25 mouse cellular contexts compared by ENCODE assay signal in genomic region chr4:148580765-148581164, GRCm38 (mm10). TPM values are rescaled to one million over a fixed set of nuclear protein-coding genes. Genes with fewer than 3 reads are reported as not detected.
DNase-seq lines count a peak whose midpoint lies in the region; ATAC-seq and TF ChIP-seq lines count a peak whose summit lies in the region.
"Had no signal": no experiment of that assay in that cellular context is flagged by ENCODE, and none has a peak within 500 bp of the region (broad histone marks: within the 10 kb centered on the region; RNA-seq: fewer than 3 reads in every experiment).

No protein-coding gene starts in this region.

- no peaks in the 10 kb centered on the region for H3K27me3 ChIP-seq in heart, embryonic 15.5 days
- no peaks in the 10 kb centered on the region for H3K27me3 ChIP-seq in limb, embryonic 14.5 days (ENCODE audit: control insufficient read depth, insufficient read depth, low read length)
- no peaks in the 10 kb centered on the region for H3K27me3 ChIP-seq in limb, embryonic 10.5 days (ENCODE audit: low read depth, poor library complexity, severe bottlenecking)
- H3K27me3 ChIP-seq: heart, embryonic 12.5 days; hindbrain, embryonic 15.5 days; liver, embryonic 13.5 days; megakaryocyte, embryonic 14.5 days; midbrain, embryonic 13.5 days; neural tube, embryonic 12.5 days had no signal

- no peak overlapping the region for H3K4me2 ChIP-seq in heart, embryonic 15.5 days
- no peak overlapping the region for H3K4me2 ChIP-seq in limb, embryonic 14.5 days (replicated peaks; ENCODE audit: low read depth, low read length, severe bottlenecking)
- H3K4me2 ChIP-seq: heart, embryonic 12.5 days; hindbrain, embryonic 15.5 days; liver, embryonic 13.5 days; lung, embryonic 14.5 days; midbrain, embryonic 13.5 days; neural tube, embryonic 12.5 days had no signal

- 78% methylated on average over 9 of the region's 9 CpGs for WGBS in heart, embryonic 15.5 days
- 86% methylated on average over 9 of the region's 9 CpGs for WGBS in limb, embryonic 14.5 days
- 92% methylated on average over 9 of the region's 9 CpGs for WGBS in limb, embryonic 10.5 days

- H3K4me1 ChIP-seq in heart, embryonic 15.5 days (replicated peaks) = peaks cover 4% of the 10 kb centered on the region
- H3K4me1 ChIP-seq in limb, embryonic 14.5 days (ENCODE audit: control insufficient read depth, insufficient read depth, low read length) = no peaks in the 10 kb centered on the region
- H3K4me1 ChIP-seq in limb, embryonic 10.5 days = no peaks in the 10 kb centered on the region
- H3K4me1 ChIP-seq: forebrain, embryonic 10.5 days; hindbrain, embryonic 15.5 days; midbrain, embryonic 13.5 days; neural tube, embryonic 12.5 days had no signal

- H3K36me3 ChIP-seq in heart, embryonic 15.5 days = peaks cover 63% of the 10 kb centered on the region
- H3K36me3 ChIP-seq in limb, embryonic 14.5 days (ENCODE audit: control insufficient read depth, insufficient read depth, low read length) = peaks cover 76% of the 10 kb centered on the region
- H3K36me3 ChIP-seq in limb, embryonic 10.5 days = peaks cover 78% of the 10 kb centered on the region

- H3K4me3 ChIP-seq in heart, embryonic 15.5 days = no peak overlapping the region
- H3K4me3 ChIP-seq in limb, embryonic 14.5 days (replicated peaks; ENCODE audit: low read length) = no peak overlapping the region
- no peak overlapping the region for H3K4me3 ChIP-seq in limb, embryonic 10.5 days
- H3K4me3 ChIP-seq: forebrain, embryonic 10.5 days; heart, embryonic 12.5 days; hindbrain, embryonic 15.5 days; liver, embryonic 13.5 days; megakaryocyte, embryonic 14.5 days; midbrain, embryonic 13.5 days; neural tube, embryonic 12.5 days had no signal

- no peak overlapping the region for H3K9ac ChIP-seq in heart, embryonic 15.5 days
- H3K9ac ChIP-seq in limb, embryonic 14.5 days (ENCODE audit: low read depth, low read length, severe bottlenecking) = no peak overlapping the region
- H3K9ac ChIP-seq: heart, embryonic 12.5 days; hindbrain, embryonic 15.5 days; liver, embryonic 13.5 days; lung, embryonic 14.5 days; midbrain, embryonic 13.5 days; neural tube, embryonic 12.5 days had no signal

- intact Hi-C loops in heart, postnatal 36 days (cut with DNase I) = no loop called here

- DNase-seq in heart, postnatal 36 days = no peak
- DNase-seq in limb, embryonic 14.5 days (ENCODE audit: low spot score) = no peak
- no peak for DNase-seq in limb, embryonic 10.5 days (ENCODE audit: low spot score)
- DNase-seq in cerebellum, adult 9-10 months = peak; percentile 45
- peak; percentile 40 to 56 for DNase-seq in cerebellum, postnatal 25 days
- no peak for DNase-seq in embryo, embryonic 10 days (ENCODE audit: low spot score)
- DNase-seq: adrenal gland, adult 2 months; layer of hippocampus, adult 9-11 months; liver, embryonic 13.5 days; lung, embryonic 14.5 days; lung, postnatal 36 days; right cerebral cortex, postnatal 14 days; thymus, adult 2 months; thymus, postnatal 4 days had no signal

- no peak for TF ChIP-seq POLR2A in limb, embryonic 14.5 days (IDR thresholded peaks at IDR 0.05; ENCODE audit: borderline replicate concordance, extremely low read depth, insufficient read depth, insufficient read length)

- peak; percentile 47; the same call in 1 of the 2 replicates for ATAC-seq in heart, embryonic 15.5 days (replicated peaks; ENCODE audit: insufficient number of reproducible peaks, insufficient read depth, low FRiP score, low read depth)
- 0 out of 2 replicates have a peak, but pooled peaks have one; percentile 21 for ATAC-seq in limb, embryonic 14.5 days (ENCODE audit: low FRiP score, low read depth)
- ATAC-seq: intestine, embryonic 16.5 days; midbrain, embryonic 13.5 days had no signal

- H3K9me3 ChIP-seq in heart, embryonic 15.5 days (replicated peaks) = no peaks in the 10 kb centered on the region
- no peaks in the 10 kb centered on the region for H3K9me3 ChIP-seq in limb, embryonic 14.5 days (ENCODE audit: control insufficient read depth, low read length)
- no peaks in the 10 kb centered on the region for H3K9me3 ChIP-seq in limb, embryonic 10.5 days (replicated peaks)
- H3K9me3 ChIP-seq: forebrain, embryonic 10.5 days; heart, embryonic 12.5 days; hindbrain, embryonic 15.5 days; liver, embryonic 13.5 days; megakaryocyte, embryonic 14.5 days; midbrain, embryonic 13.5 days; neural tube, embryonic 12.5 days had no signal

- no peak overlapping the region for H3K27ac ChIP-seq in heart, embryonic 15.5 days
- no peak overlapping the region for H3K27ac ChIP-seq in limb, embryonic 14.5 days (replicated peaks; ENCODE audit: low read depth, low read length)
- no peak overlapping the region for H3K27ac ChIP-seq in limb, embryonic 10.5 days
- H3K27ac ChIP-seq: forebrain, embryonic 10.5 days; hindbrain, embryonic 15.5 days; kidney, postnatal 0 days; liver, embryonic 13.5 days; midbrain, embryonic 13.5 days; neural tube, embryonic 12.5 days; stomach, postnatal 0 days had no signal

RNA-seq across cellular contexts. Expression of gene Srm, which starts 10.5 kb away (rescaled TPM):
- 76.8 and 113 TPM in 2 replicates for polyA plus RNA-seq in heart, embryonic 15.5 days (2015; fragmentation: Nextera tagmentation; extraction: Ambion mirVana)
- total RNA-seq in heart, postnatal 36 days (2021) = 10 to 100 TPM; 17.5 to 18.7 TPM
- 188 and 215 TPM in 2 replicates for polyA plus RNA-seq in limb, embryonic 14.5 days (2012; rRNA removed)
- 273 and 284 TPM in 2 replicates for polyA plus RNA-seq in limb, embryonic 14.5 days (2014; fragmentation: Nextera tagmentation; extraction: Ambion mirVana)
- polyA plus RNA-seq in limb, embryonic 10.5 days (2016; fragmentation: Nextera tagmentation; extraction: Ambion mirVana) = 249 and 363 TPM in 2 replicates

RNA-seq across cellular contexts. Expression of gene Masp2, which starts 21.6 kb away (rescaled TPM):
- 0.39 TPM in 1 of 2 replicates, not detected in the other for polyA plus RNA-seq in heart, embryonic 15.5 days (2015; fragmentation: Nextera tagmentation; extraction: Ambion mirVana)
- total RNA-seq in heart, postnatal 36 days (2021) = under 1 TPM in 1 of 2 experiments, not detected in 1; 0.56 TPM
- polyA plus RNA-seq in limb, embryonic 14.5 days (2012; rRNA removed) = 1.5 and 2.0 TPM in 2 replicates
- 0.68 TPM in 1 of 2 replicates, not detected in the other for polyA plus RNA-seq in limb, embryonic 14.5 days (2014; fragmentation: Nextera tagmentation; extraction: Ambion mirVana)
- 0.33 and 0.51 TPM in 2 replicates for polyA plus RNA-seq in limb, embryonic 10.5 days (2016; fragmentation: Nextera tagmentation; extraction: Ambion mirVana)
- polyA plus RNA-seq: forebrain, embryonic 10.5 days; kidney, postnatal 0 days; large intestine, adult 2 months had no signal

RNA-seq across cellular contexts. Expression of gene Exosc10, which starts 22.5 kb away (rescaled TPM):
- 56.4 and 71.5 TPM in 2 replicates for polyA plus RNA-seq in heart, embryonic 15.5 days (2015; fragmentation: Nextera tagmentation; extraction: Ambion mirVana)
- total RNA-seq in heart, postnatal 36 days (2021) = 10 to 100 TPM; 38.5 to 43.2 TPM
- polyA plus RNA-seq in limb, embryonic 14.5 days (2012; rRNA removed) = 70.2 and 74.5 TPM in 2 replicates
- polyA plus RNA-seq in limb, embryonic 14.5 days (2014; fragmentation: Nextera tagmentation; extraction: Ambion mirVana) = 92.8 and 93.0 TPM in 2 replicates
- 108 and 115 TPM in 2 replicates for polyA plus RNA-seq in limb, embryonic 10.5 days (2016; fragmentation: Nextera tagmentation; extraction: Ambion mirVana)

RNA-seq across cellular contexts. Expression of gene Tardbp, which starts 46.1 kb away (rescaled TPM):
- polyA plus RNA-seq in heart, embryonic 15.5 days (2015; fragmentation: Nextera tagmentation; extraction: Ambion mirVana) = 153 and 176 TPM in 2 replicates
- 100 to 1,000 TPM; 123 to 130 TPM for total RNA-seq in heart, postnatal 36 days (2021)
- 674 and 680 TPM in 2 replicates for polyA plus RNA-seq in limb, embryonic 14.5 days (2012; rRNA removed)
- 148 and 170 TPM in 2 replicates for polyA plus RNA-seq in limb, embryonic 14.5 days (2014; fragmentation: Nextera tagmentation; extraction: Ambion mirVana)
- polyA plus RNA-seq in limb, embryonic 10.5 days (2016; fragmentation: Nextera tagmentation; extraction: Ambion mirVana) = 446 and 455 TPM in 2 replicates

Comparison
In these comparisons a context has a peak if more than half of its experiments do, and no peak if none do; other contexts are left out.
1. DNase-seq: peak in cerebellum, adult 9-10 months (single experiment) and cerebellum, postnatal 25 days (2 of 2); none in heart, postnatal 36 days (0 of 2), limb, embryonic 14.5 days (single experiment), limb, embryonic 10.5 days (single experiment) and embryo, embryonic 10 days (single experiment).